Mouse (Mus musculus) erythroblast, adult 5-6 weeks (primary cell): ENCODE results near the gene Bhlhb9. TPM values are rescaled to one million over a fixed set of nuclear protein-coding genes. Genes with fewer than 3 reads are reported as not detected.
"Not testable (repeated sequence)": the region's sequence is repeated elsewhere in the genome, so short reads cannot be mapped to it uniquely, and the experiment has no call there.

Experiments used
- ATAC-seq: replicated peaks from 2 replicates; pipeline ENCODE4 v1.8.0; 2016; ENCODE audit warnings: moderate number of reproducible peaks, mild to moderate bottlenecking, moderate TSS enrichment, inconsistent platforms; ENCODE audit not compliant: poor library complexity, low FRiP score, severe bottlenecking
- total RNA-seq, 2 experiments: library from RNA; stranded (forward) in 1 of 2; stranded (reverse) in 1 of 2; fragments of 150-400 nt in 1 of 2; fragments of 200-764, 138-1000 nt in 1 of 2; gene quantifications; 2 replicates each; pipeline versions ENCODE4 v1.2.3 to v1.2.4; 2015 to 2017; ENCODE audit warnings: low replicate concordance in 2 of 2

Gene Bhlhb9
- total RNA-seq (2015; ENCODE audit: low replicate concordance) (0.38 and 3.8 TPM in 2 replicates), total RNA-seq (2017; ENCODE audit: low replicate concordance) (1.8 and 3.4 TPM in 2 replicates)

DNA sequence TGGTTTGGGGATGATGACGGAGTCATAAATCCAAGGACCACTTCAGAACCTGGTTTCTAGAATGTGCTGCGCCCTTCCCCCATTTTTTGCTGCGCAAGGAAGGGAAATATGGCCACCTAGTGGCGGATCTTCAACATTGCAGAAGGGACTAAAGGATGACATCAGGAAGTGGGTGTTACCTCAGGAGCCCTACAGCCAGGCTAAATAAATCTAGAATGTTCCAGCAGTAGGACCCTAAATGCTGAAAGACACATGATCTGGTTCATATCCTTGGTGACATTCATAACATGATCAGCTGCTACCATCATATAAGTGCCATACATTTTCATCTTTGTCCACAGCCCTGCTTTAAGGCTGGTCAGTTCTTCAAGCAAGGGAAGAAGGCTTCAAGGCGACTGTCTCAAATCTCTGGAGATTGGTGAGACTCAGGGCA lies at the start of gene Bhlhb9:
Gene Bhlhb9 (plus strand): TSS at position 383 of the 433 bp plus-strand sequence.
- ATAC-seq: not testable (repeated sequence)

DNA sequence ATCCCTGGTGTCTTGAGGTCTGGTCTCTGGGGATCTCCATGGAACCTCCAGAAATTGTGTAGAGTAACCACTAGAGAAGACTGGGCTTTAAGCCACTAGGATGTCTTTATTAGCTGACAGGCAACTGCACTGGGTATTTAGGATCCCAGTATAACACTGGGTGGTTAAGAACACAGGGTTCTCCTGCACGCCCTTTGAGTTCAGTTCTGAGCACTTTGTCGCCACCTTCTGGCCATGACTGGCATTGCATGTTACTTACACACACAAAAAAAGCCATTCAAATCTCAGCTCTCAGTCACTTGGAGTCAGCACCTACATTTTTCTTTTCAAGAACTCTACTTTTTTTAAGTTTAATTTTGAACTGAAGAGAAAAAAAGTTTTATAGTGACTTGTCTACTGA lies 44.6 kb upstream of the Bhlhb9 start:
- peak; percentile 80; the same call in 1 of the 2 replicates for ATAC-seq

DNA sequence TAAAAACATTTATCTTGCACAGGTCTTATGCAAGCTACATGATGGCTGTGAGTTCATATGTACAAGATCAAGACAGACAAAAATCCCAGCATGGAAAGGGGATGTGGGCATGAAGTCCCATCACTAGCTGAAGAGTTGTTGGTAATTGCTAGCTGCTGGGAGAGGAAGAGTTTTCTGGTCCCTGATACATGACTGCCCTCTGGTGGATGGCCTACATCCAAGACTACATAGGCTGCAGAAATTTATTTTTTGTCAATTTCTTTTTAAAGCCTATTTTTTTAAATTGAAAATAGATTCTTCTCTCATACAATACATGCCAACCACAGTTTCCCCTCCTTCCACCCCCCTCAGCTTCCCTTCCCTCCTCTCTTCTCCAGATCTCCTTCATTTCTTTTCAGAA lies 35.7 kb upstream of the Bhlhb9 start:
- ATAC-seq: no peak

DNA sequence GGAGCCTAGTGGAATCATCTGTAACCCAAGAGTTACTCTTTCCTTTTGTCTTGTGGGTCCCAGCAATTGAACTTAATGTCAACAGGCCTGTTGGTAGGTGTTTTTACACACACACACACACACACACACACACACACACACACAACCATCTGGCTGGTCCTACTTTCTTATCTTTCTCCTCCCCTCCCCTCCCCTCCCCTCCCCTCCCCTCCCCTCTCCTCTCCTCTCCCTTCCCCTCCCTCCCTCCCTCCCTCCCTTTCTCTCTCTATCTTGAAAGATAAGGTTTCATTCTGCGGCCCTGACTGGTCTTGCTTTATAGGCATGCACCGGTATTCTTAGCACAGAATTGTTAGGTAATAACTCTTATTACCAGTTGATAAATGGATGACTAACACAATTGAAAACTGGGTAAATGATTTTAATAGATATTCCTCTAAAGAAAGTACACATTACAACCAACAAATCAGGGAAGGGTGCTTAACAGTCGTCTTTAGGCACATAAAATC lies 29.3 kb upstream of the Bhlhb9 start:
- ATAC-seq: no peak

DNA sequence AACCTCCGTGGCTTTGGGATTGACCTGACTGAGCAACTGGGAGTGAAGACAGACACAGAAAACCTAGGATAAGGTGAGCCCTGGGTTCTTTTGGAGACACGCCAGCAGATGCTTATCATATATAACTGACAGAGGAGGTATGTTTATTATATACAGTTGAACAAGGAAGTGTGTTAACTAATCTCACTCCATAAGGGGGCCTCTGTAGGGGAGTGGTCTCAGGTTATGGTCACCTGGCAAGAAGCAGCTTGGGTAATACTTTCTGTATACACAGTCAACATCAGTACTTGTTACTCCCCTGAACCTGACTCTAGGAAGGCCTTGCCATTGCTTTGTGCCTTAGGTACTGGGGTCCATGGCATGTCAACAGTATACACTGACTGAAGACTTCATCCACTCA lies 28.8 kb upstream of the Bhlhb9 start:
- ATAC-seq: no peak

DNA sequence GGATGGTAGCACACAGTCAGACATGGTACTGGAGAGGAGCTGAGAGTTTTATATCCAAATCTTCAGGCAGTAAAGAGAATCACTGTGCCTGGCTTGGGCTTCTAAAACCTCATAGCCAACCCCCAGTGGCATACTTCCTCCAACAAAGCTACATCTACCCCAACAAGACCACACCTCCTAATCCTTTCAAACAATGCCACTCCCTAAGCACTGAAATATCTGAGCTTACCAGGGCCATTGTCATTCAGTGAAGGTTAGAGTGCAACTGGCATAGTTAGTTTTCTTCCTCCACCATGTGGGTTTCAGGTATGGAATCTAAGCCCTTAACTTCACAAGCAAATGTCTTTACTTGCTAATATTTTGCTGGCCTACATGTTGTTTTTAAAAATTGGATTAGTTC lies 5.9 kb upstream of the Bhlhb9 start:
- ATAC-seq: no peak

DNA sequence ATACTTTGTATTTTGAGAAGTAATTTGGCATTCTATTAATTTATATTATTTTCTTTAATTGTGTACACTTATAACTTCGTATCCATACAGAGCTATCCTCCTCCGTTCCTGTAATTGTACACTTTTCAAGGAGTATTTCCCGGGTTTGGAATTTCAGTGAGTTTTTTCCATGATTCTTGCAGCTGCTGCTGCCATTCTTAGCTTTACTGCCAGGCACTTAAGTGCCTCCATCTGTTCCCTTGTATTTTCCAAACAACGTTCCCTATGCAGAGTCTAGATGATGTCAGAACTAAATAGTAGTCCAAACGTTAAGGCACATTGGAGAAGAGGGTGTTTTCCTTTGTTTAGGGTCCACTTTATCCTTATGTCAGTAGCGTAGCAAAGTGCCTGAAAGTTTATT lies 5.1 kb upstream of the Bhlhb9 start:
- no peak for ATAC-seq

DNA sequence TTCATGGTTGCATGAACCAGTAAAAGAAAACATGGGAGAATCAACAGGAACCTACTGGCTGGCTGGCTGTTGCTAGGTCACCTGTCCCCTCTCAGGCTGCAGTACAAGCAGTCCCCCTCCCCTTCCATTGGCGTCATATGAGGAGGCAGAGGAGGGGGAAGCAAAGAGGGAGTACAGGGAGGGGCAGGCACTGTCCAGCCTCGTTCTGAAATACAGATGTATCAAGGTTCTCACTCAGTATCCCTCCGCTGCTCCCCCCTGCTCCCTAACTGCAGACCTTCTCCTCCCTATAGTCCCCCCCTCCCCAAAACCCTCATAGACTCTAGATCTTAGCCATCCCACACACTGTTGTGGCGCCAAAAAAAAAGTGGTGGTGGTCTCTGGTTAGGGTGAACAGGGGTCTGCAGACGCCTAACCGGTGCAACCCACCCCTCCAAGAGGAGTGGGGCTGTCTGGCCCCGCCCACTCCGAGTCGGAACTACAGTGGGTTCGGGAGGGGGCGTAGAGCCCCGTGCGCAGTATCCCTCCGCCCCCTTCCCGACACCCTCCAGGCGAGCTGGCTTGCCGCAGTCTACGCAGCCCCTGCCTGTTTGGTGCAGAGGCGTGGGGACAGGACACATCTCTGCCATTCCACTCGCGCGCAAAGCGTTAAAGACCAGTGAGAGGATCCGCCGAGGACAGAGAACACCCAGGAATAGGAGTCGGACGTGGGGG lies 1.6 kb upstream of the Bhlhb9 start:
- not testable (repeated sequence) for ATAC-seq

DNA sequence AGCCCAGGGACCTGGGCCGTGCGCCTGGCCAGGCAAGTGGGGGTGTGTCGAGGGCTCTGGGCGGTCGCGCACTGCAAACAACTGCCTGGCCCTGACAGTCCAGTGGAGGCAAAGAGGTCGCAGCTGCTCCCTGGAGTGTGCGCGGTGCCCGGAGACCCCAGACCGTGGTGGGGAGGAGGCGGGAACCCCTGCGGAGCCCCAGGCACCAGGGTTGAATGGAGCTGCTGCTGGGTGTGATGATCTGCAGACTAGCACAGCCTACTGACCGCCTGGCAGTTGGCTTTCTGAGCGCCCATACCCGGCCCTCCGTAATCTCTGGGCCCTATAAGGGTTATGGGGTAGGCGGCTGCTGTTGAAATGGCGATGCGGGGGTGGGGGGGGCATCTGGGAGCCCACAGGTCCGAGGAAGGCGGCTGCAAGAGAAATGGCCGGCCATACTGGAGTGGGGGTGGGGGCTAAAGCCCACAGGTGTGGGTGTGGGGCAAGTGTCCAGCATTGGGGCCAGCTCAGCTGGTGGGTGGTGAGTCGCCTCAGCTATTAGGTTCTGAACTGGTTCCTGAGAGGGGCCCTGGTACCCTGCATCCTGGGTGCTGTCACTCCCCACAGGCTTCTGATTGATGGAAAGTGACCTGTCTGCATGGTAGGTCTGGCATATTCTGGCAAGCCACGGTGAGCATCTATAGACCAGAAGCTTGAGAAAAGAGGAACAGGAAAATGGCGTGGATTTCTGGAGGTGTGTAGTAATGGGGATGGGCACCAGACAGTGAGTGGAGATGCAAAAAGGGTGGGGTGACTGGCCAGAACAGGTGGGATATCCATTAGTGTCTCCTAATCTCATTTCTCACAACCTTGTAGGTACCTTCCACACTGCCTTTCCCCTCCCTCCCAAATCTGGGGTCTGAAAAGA lies 836 bp upstream of the Bhlhb9 start:
- ATAC-seq: not testable (repeated sequence)

DNA sequence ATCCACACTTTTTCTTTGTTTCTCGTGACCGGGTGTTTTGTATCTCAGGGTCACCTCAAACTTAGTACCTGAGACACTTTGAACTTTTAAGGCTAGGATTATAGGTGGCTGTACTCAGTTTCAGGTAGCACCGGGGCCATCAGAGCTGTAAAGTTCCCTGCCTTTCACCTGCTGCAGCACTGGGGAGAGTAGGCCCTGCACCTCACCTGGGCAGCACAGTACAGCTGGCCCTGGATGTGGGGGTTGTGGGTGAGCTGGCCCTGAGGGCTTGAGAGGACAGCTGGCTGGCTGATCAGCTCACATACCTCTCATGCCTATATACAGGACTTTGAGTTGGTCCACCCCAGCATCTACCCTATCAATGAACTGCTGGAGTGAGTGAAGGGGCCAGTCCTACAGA lies 6.8 kb downstream of the Bhlhb9 start:
- no peak for ATAC-seq

DNA sequence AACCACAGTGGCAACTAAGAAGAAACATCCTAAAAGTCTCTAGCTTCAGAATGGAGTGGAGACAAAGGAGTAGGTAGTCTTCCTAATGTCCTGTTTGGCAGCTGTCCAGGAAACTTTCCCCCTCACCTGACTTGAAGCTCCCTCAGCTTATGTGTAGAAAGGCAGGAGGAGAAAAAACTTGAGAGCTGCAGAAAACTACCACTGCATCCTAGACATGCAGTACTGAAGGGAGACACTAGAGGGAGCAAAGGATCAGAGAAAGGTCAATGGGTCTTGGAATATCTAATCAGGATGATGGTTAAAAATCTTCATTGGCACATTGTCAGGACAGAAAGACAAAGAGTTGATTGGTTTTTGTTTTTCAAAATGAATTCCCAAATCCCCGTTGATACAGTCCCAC lies 8.4 kb downstream of the Bhlhb9 start:
- no peak for ATAC-seq

DNA sequence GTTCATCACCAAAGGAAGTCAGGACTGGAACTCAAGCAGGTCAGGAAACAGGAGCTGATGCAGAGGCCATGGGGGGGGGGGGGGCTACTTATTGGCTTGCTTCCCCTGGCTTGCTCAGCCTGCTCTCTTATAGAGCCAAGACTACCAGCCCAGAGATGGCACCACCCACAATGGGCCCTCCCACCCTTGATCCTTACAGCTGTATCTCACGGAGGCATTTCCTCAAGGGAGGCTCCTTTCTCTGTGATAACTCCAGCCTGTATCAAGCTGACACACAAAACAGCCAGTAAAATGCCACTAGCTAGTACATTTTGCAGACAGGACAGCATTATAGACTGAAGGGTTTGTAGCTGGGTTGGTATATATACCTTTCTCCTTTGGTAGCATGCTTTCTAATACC lies 38.5 kb downstream of the Bhlhb9 start:
- not testable (repeated sequence) for ATAC-seq

DNA sequence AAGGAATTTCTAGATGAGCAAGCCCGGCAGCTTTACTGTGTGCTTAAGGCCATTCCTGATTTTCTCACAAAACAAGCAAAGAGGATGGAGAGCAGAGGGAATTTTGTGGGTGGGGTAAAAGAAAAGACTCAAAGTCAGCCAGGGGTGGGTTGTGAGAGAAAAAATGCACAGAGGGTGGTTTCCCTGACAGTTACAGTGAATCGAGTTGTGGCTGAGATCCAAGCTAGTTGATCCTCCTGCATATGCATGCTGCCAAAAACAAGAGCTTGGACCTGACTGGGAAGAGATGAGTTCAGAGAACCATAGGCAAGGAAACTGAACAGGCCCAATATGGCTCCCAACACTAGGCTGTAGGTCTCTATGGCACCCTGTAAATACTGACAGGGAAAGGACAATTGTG lies 40.5 kb downstream of the Bhlhb9 start:
- no peak for ATAC-seq

DNA sequence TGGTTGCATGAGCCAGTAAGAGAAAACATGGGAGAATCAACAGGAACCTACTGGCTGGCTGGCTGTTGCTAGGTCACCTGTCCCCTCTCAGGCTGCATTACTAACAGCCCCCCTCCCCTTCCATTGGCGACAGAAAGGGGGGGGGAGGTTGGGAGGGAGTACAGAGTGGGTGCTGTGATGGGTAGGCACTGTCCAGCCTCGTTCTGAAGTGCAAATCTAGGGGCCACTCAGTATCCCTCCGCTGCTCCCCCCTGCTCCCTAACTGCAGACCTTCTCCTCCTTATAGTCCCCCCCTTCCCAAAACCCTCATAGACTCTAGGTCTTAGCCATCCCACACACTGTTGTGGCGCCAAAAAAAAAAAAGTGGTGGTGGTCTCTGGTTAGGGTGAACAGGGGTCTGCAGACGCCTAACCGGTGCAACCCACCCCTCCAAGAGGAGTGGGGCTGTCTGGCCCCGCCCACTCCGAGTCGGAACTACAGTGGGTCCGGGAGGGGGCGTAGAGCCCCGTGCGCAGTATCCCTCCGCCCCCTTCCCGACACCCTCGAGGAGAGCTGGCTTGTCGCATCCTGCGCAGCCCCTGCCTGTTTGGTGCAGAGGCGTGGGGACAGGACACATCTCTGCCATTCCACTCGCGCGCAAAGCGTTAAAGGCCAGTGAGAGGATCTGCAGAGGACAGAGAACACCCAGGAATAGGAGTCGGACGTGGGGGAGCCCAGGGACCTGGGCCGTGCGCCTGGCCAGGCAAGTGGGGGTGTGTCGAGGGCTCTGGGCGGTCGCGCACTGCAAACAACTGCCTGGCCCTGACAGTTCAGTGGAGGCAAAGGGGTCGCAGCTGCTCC lies 41.3 kb downstream of the Bhlhb9 start, which contains the start of gene Gprasp2:
Gene Gprasp2 (plus strand): TSS at position 514 of the 840 bp plus-strand sequence.
- not testable (repeated sequence) for ATAC-seq

DNA sequence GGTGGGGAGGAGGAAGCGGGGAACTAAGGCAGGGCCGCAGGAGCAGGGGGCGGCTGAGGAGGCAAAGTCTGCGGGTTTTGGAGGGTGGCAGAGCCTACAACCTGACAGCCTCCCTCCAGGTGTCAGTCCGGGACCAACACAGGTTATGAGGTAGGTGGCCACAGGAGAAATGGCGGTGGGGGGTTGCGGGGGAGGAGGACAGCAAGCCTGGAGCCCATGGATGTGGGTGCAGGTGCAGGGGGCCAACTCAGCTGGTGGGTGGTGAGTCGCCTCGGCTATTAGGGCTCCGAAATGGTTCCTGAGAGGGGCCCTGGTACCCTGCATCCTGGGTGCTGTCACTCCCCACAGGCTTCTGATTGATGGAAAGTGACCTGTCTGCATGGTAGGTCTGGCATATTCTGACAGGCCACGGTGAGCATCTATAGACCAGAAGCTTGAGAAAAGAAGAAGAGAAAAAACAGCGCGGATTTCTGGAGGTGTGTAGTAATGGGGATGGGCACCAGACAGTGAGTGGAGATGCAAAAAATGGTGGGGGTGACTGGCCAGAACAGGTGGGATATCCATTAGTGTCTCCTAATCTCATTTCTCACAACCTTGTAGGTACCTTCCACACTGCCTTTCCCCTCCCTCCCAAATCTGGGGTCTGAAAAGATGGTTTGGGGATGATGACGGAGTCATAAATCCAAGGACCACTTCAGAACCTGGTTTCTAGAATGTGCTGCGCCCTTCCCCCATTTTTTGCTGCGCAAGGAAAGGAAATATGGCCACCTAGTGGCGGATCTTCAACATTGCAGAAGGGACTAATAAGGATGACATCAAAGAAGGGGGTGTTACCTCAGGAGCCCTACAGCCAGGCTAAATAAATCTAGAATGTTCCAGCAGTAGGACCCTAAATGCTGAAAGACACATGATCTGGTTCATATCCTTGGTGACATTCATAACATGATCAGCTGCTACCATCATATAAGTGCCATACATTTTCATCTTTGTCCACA lies 42.3 kb downstream of the Bhlhb9 start:
- ATAC-seq: not testable (repeated sequence)

DNA sequence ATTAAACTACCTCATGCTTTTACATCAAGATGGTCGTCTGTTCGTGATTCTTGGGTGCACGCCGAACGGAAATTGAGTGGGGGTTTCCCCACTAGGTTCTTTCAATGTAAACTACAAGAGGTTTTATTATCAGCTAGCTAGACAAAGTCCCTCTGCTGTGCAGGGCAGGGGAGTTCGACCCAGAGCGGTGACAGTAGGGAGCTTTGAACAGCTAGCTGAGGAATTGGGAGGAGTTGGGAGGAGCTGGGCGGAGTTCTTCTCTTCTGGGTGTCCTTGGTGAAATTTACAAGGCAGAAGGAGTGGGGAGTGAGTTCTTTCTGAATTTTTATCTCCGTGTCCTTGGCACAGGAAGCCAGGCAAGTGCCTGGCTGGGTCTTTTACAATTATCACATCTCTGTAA lies 69.4 kb downstream of the Bhlhb9 start:
- ATAC-seq: not testable (repeated sequence)

DNA sequence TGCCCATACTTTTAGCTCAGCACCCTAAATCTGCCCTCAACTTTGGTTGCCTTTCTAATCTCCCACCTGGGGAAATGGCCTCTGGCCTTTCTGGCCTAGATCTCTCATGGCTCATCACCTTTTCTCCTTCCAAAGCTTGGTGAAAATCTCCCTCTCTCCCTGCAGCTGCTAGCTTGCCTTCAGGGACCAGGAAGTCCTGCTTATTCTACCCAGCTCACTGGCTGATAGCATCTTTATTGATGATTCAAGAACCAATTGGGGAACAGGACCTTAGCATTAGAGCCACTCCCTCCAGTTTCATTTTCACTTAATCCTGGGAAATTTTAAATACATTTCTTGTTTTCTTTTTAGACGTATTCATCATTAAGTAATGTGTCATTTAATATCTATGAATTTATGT lies 79.3 kb downstream of the Bhlhb9 start:
- ATAC-seq: no peak

DNA sequence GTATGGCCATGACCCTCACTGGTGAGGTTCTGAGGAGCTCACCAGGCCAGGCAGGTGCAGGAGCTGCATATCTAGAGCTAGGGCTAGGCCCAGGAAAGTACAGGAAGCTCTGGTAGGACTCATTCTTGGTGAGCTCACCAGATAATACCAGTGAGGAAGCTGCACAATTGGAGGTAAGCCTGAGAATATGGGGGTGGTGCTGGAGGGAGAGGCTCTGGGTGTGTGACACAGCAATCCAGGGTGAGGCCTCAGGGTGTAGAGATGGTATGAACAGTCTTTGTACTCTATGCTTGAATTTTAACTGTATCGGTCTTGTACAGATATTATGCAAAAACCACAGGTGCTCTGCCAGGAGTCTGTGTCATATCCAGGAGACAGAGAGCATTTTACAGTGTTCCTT lies 82.2 kb downstream of the Bhlhb9 start:
- ATAC-seq: no peak
